Mouse (Mus musculus): ENCODE results near the gene Stab1. TPM values are rescaled to one million over a fixed set of nuclear protein-coding genes. Genes with fewer than 3 reads are reported as not detected.
A peak's percentile ranks its signal among the peaks of the same experiment; 100 is the strongest.

Stab1 gene
- polyA plus RNA-seq, 1 experiment from 2014 or later, result 32.3 TPM

DNA sequence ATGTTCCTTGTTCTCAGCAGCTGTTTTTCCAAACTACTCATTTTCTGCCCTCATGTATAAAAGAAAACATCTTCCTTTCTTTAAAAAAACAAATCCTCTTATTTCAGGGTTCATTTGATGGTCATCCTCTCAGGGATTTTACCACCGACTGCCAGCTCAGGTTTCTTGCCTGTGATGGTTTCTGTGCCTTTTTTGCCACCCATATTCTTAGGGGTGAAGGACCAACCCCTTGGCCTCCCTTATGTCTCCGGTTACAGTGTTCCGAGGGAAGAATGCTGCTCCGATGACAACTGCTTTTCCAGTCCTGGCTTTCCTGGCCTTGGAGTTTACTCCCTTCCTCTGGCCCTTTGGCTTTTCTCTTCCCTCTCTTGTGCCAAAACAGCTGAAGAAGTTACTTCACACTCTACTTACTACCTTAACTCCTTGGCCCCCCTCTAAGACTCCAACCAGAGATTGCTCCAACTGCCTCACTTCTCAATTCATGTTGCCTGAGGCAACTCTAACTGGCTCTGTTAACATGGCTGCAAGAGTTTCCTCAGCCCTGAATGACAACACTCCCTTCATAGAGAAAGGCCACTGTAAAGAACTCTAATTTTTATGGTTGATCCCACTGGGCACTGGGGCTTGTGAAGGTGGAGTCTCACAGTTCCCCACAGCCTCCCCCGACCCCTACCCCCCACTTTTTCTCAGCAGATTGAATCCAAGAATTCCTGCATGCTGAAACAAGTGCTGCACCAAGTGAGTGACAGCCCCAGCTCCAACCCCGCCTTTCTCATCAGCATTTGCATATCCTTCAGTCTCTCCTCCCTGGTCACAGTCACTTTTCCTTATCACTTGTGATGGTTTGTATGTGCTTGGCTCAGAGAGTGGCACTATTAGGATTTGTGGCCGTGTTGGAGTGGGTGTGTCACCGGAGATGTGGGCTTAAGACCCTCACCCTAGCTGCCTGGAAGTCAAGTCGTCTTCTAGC, 43.0 kb downstream of the Stab1 start:
- no peaks in the 10 kb centered on the region for H3K27me3 ChIP-seq (replicated peaks)
- no peak overlapping the region for H3K9ac ChIP-seq
- no peak overlapping the region for H3K27ac ChIP-seq
- 65% methylated on average over 9 of the region's 9 CpGs for WGBS
- no peak for ATAC-seq
- no peaks in the 10 kb centered on the region for H3K36me3 ChIP-seq
- H3K4me3 ChIP-seq (replicated peaks), result no peak overlapping the region
- H3K4me1 ChIP-seq (replicated peaks), result peaks cover 14% of the 10 kb centered on the region
- H3K4me2 ChIP-seq (replicated peaks), result no peak overlapping the region
- no peaks in the 10 kb centered on the region for H3K9me3 ChIP-seq

DNA sequence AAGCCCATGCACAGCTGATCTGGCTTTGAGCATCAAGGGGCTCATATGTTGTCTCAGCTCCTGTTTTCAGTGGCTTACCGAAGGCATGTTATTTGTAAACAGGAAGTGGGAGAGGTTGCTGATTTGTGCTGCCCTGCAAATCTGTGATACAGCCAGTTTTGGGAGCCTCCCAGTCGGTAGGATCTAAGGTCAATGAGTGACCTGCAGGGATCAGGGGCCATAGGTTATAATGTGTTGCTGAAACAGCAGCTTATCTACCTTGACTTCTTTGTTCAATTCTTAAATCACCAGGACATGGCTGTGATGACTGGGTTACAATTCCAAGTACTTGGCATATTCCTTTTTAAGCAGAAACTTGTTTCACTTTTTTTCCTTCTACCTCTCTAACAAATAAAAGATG, 52.9 kb downstream of the Stab1 start:
- no peak for ATAC-seq
- Histone ChIP-seq H3K9me3 (no peaks in the 10 kb centered on the region), H3K4me3 (replicated peaks) (no peak overlapping the region), H3K9ac (no peak overlapping the region), H3K36me3 (peaks cover 24% of the 10 kb centered on the region; the same call in 1 of the 2 replicates), H3K4me1 (replicated peaks) (no peaks in the 10 kb centered on the region), H3K4me2 (replicated peaks) (no peak overlapping the region), H3K27ac (no peak overlapping the region), H3K27me3 (replicated peaks) (no peaks in the 10 kb centered on the region)
- 51% methylated on average over 2 of the region's 2 CpGs for WGBS

DNA sequence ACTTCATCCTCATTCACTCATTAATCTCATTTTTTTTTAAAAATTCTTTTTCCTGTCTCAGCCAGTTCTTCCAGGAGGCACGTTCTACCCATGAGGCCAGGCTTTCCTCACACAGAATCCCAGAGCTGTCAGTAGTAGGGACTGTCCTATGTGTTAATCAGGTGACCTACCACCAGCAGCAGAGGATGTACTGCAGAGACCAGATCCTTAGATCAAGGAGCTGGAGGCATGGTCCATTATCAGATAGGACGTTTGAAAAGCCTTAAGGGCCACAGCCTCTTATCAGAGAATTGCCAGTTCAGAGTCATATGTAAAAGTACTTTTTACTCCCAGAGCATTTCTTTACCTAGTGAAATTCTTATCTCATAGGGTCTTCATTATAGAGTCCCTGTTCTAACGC, 54.4 kb downstream of the Stab1 start:
- Histone ChIP-seq H3K4me3 (replicated peaks) (no peak overlapping the region), H3K27me3 (replicated peaks) (no peaks in the 10 kb centered on the region), H3K4me2 (replicated peaks) (no peak overlapping the region), H3K36me3 (peaks cover 27% of the 10 kb centered on the region; the same call in 1 of the 2 replicates), H3K4me1 (replicated peaks) (no peaks in the 10 kb centered on the region), H3K27ac (no peak overlapping the region), H3K9ac (no peak overlapping the region), H3K9me3 (no peaks in the 10 kb centered on the region)
- WGBS, result 70% methylated on average over 3 of the region's 3 CpGs
- no peak for ATAC-seq

DNA sequence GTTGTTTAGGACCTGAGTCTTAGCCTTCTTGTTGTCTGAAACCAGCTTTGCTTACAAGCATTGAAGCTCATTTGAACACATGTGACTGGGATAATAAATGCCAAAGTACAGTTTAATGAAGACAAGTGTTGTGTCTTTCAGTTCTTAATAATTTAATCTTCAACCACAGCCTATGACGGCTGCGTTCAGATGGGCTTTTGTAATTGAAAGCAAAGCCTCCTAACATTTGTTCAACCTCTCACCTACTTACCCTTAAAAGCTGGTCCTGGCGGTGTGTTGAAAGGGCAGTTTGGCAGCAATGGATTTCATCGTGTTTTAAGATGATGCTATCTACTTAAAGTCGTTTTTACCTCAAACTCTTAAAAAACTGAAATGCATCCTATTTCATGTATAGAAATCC, 56.3 kb downstream of the Stab1 start:
- peaks cover 24% of the 10 kb centered on the region; the same call in 1 of the 2 replicates for H3K36me3 ChIP-seq
- no peaks in the 10 kb centered on the region for H3K9me3 ChIP-seq
- H3K9ac ChIP-seq, result no peak overlapping the region
- H3K27ac ChIP-seq, result no peak overlapping the region
- no peaks in the 10 kb centered on the region for H3K4me1 ChIP-seq (replicated peaks)
- H3K27me3 ChIP-seq (replicated peaks), result no peaks in the 10 kb centered on the region
- H3K4me3 ChIP-seq (replicated peaks), result no peak overlapping the region
- no peak for ATAC-seq
- WGBS, result 86% methylated on average over 5 of the region's 5 CpGs
- H3K4me2 ChIP-seq (replicated peaks), result no peak overlapping the region

DNA sequence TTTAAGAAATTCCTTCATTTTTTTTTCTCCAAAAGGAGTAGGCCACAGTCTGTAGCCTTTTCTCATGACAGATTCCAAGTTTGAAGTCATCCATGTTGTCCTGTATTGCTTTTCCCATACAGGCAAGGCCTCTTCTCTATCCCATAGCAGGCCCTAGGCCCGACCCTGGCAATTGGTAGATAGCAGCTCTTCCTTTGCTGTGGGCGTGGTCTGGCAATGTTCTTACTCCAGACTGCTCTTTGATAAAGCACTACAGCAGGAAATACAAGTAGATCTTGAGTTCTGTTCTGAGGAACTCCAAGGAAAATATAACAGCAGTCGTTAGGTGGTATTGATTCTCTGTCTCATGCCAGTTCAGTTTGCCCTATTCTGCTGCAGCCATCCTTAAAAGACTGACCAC, 57.8 kb downstream of the Stab1 start:
- H3K9me3 ChIP-seq, result no peaks in the 10 kb centered on the region

DNA sequence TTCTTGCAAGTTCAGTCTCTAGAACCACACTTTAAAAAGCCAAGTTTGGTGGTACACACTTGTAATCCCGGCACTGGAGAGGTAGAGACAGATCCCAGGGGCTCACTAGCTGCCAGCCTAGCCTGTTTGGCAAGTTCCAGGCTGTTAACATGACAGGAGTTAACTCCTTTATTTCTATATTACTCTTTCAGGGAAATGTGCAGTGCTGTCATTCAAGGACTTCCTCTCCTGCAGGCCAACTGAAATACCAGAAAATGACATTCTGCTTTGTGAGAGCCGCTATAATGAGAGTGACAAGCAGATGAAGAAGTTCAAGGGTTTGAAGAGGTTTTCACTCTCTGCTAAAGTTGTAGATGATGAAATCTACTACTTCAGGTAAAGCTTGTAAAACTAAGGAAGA, 63.3 kb downstream of the Stab1 start:
- H3K36me3 ChIP-seq, result peaks cover 18% of the 10 kb centered on the region
- H3K4me2 ChIP-seq (replicated peaks), result no peak overlapping the region
- H3K4me1 ChIP-seq (replicated peaks), result no peaks in the 10 kb centered on the region
- H3K9me3 ChIP-seq, result no peaks in the 10 kb centered on the region
- H3K4me3 ChIP-seq (replicated peaks), result no peak overlapping the region
- no peaks in the 10 kb centered on the region for H3K27me3 ChIP-seq (replicated peaks)
- H3K9ac ChIP-seq, result no peak overlapping the region
- WGBS, result 77% methylated on average over 2 of the region's 2 CpGs
- H3K27ac ChIP-seq, result no peak overlapping the region
- no peak for ATAC-seq

More for the DNA sequence above, 57.8 kb downstream of the Stab1 start:
- Histone ChIP-seq H3K36me3 (peaks cover 23% of the 10 kb centered on the region), H3K4me2 (replicated peaks) (no peak overlapping the region), H3K4me1 (replicated peaks) (no peaks in the 10 kb centered on the region), H3K27me3 (replicated peaks) (no peaks in the 10 kb centered on the region), H3K4me3 (replicated peaks) (no peak overlapping the region), H3K9ac (no peak overlapping the region), H3K27ac (no peak overlapping the region)
- no peak for ATAC-seq
- WGBS, result 69% methylated on average over 3 of the region's 3 CpGs

DNA sequence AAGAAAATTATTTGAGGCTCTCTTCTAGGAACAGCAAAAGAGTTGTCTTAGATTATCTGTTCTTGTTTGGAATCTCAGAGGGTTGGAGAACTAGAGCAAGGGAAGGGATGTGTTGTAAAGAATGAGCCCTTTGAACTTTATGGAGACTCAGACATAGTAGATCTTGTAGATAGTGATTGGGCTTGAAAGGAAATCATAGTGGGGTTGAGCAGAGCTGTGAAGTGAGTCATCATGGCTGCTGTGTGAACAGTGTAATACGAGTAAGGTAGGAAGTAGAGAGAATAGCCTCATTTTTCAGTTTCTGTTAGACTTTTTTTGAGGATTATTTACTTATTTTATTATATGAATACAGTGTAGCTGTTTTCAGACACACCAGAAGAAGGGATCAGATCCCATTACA, 78.5 kb downstream of the Stab1 start:
- no peak overlapping the region for H3K4me3 ChIP-seq (replicated peaks)
- H3K36me3 ChIP-seq, result peaks cover 19% of the 10 kb centered on the region; the same call in 1 of the 2 replicates
- no peak overlapping the region for H3K4me2 ChIP-seq (replicated peaks)
- H3K27ac ChIP-seq, result no peak overlapping the region
- H3K9ac ChIP-seq, result no peak overlapping the region
- no peaks in the 10 kb centered on the region for H3K27me3 ChIP-seq (replicated peaks)
- WGBS, result 77% methylated on average over 1 of the region's 1 CpGs
- H3K9me3 ChIP-seq, result no peaks in the 10 kb centered on the region
- 0 out of 2 replicates have a peak, but pooled peaks have one; percentile 39 for ATAC-seq
- no peaks in the 10 kb centered on the region for H3K4me1 ChIP-seq (replicated peaks)

Other genes with a start within 250 kb of the Stab1 start
- 3.2 and 5.1 TPM in 2 replicates for gene Itih3, start 244.9 kb downstream of the Stab1 start, polyA plus RNA-seq (2015; fragmentation: Nextera tagmentation; extraction: Ambion mirVana)
- 0.41 and 1.2 TPM in 2 replicates for gene Itih1, start 225.4 kb downstream of the Stab1 start, polyA plus RNA-seq (2015; fragmentation: Nextera tagmentation; extraction: Ambion mirVana)
- gene Nek4, start 217.3 kb downstream of the Stab1 start, polyA plus RNA-seq (2015; fragmentation: Nextera tagmentation; extraction: Ambion mirVana), result 8.5 and 9.5 TPM in 2 replicates
- gene Glt8d1, start 167.2 kb downstream of the Stab1 start, polyA plus RNA-seq (2015; fragmentation: Nextera tagmentation; extraction: Ambion mirVana), result 44.6 and 48.6 TPM in 2 replicates
- 411 and 423 TPM in 2 replicates for gene Spcs1, start 167.0 kb downstream of the Stab1 start, polyA plus RNA-seq (2015; fragmentation: Nextera tagmentation; extraction: Ambion mirVana)
- 97.1 and 106 TPM in 2 replicates for gene Pbrm1, start 149.5 kb downstream of the Stab1 start, polyA plus RNA-seq (2015; fragmentation: Nextera tagmentation; extraction: Ambion mirVana)
- gene Gnl3, start 149.5 kb downstream of the Stab1 start, polyA plus RNA-seq (2015; fragmentation: Nextera tagmentation; extraction: Ambion mirVana), result 127 and 151 TPM in 2 replicates
- 90.1 TPM in 2 replicates for gene Smim4, start 39.7 kb downstream of the Stab1 start, polyA plus RNA-seq (2015; fragmentation: Nextera tagmentation; extraction: Ambion mirVana)
- 261 and 315 TPM in 2 replicates for gene Nt5dc2, start 37.6 kb downstream of the Stab1 start, polyA plus RNA-seq (2015; fragmentation: Nextera tagmentation; extraction: Ambion mirVana)
- gene Tnnc1, start 39.7 kb upstream of the Stab1 start, polyA plus RNA-seq (2015; fragmentation: Nextera tagmentation; extraction: Ambion mirVana), result 3.3 and 6.4 TPM in 2 replicates
- 280 and 297 TPM in 2 replicates for gene Nisch, start 48.3 kb upstream of the Stab1 start, polyA plus RNA-seq (2015; fragmentation: Nextera tagmentation; extraction: Ambion mirVana)
- 0.91 and 0.96 TPM in 2 replicates for gene Sema3g, start 49.2 kb upstream of the Stab1 start, polyA plus RNA-seq (2015; fragmentation: Nextera tagmentation; extraction: Ambion mirVana)
- gene Phf7, start 82.7 kb upstream of the Stab1 start, polyA plus RNA-seq (2015; fragmentation: Nextera tagmentation; extraction: Ambion mirVana), result 10.6 and 11.9 TPM in 2 replicates
- gene Bap1, start 82.8 kb upstream of the Stab1 start, polyA plus RNA-seq (2015; fragmentation: Nextera tagmentation; extraction: Ambion mirVana), result 64.0 and 65.3 TPM in 2 replicates
- gene Dnah1, start 155.3 kb upstream of the Stab1 start, polyA plus RNA-seq (2015; fragmentation: Nextera tagmentation; extraction: Ambion mirVana), result 3.6 and 3.7 TPM in 2 replicates
- gene Capn7, start 168.0 kb upstream of the Stab1 start, polyA plus RNA-seq (2015; fragmentation: Nextera tagmentation; extraction: Ambion mirVana), result 34.9 and 36.5 TPM in 2 replicates

Data from intestine, embryonic 15.5 days (tissue).